Mouse (Mus musculus) central nervous system, embryonic 11.5 days (tissue): ENCODE results near the gene Babam1. TPM values are rescaled to one million over a fixed set of nuclear protein-coding genes. Genes with fewer than 3 reads are reported as not detected.

Experiments used
- polyA plus RNA-seq: library from polyadenylated mRNA; depleted of rRNA; stranded (reverse); fragments of >200 nt; gene quantifications from 2 replicates; pipeline ENCODE4 v1.2.3, GENCODE M21; 2012; rRNA removed

The Babam1 gene
- 128 and 175 TPM in 2 replicates for polyA plus RNA-seq

GRCm38 (mm10) chr8:71396639-71397305, at the start of gene Babam1:
Gene Babam1 (plus strand): TSS chr8:71396861.

GRCm38 (mm10) chr8:71366771-71367528, 29.7 kb upstream of the Babam1 start, which contains the start of gene Use1:
Gene Use1 (plus strand): TSS chr8:71366848.

GRCm38 (mm10) chr8:71371236-71371848, 25.3 kb upstream of the Babam1 start, which contains the start of gene Ocel1:
Gene Ocel1 (plus strand): TSS chr8:71371298.

GRCm38 (mm10) chr8:71381421-71381970, 15.2 kb upstream of the Babam1 start, which contains the start of gene Nr2f6:
Gene Nr2f6 (minus strand): TSS chr8:71381960.

GRCm38 (mm10) chr8:71395629-71396028, 1.0 kb upstream of the Babam1 start, which contains the start of gene Ushbp1:
Gene Ushbp1 (minus strand): TSS chr8:71395802.

GRCm38 (mm10) chr8:71405401-71406098, 8.9 kb downstream of the Babam1 start, which contains the start of gene Ankle1:
Gene Ankle1 (plus strand): TSS chr8:71406010.

Other genes starting within 250 kb of the Babam1 start
- 33.5 and 37.4 TPM in 2 replicates for gene Myo9b, start 124.1 kb upstream of the Babam1 start, polyA plus RNA-seq
- 40.0 and 52.5 TPM in 2 replicates for gene Haus8, start 123.9 kb upstream of the Babam1 start, polyA plus RNA-seq
- 132 and 143 TPM in 2 replicates for gene Use1, start 30.0 kb upstream of the Babam1 start, polyA plus RNA-seq
- 1.9 and 2.5 TPM in 2 replicates for gene Ocel1, start 25.6 kb upstream of the Babam1 start, polyA plus RNA-seq
- gene Nr2f6, start 14.9 kb upstream of the Babam1 start, polyA plus RNA-seq: 71.4 and 73.9 TPM in 2 replicates
- gene Ushbp1, start 1.1 kb upstream of the Babam1 start, polyA plus RNA-seq: 7.8 and 7.9 TPM in 2 replicates
- 46.1 and 53.5 TPM in 2 replicates for gene Ankle1, start 9.1 kb downstream of the Babam1 start, polyA plus RNA-seq
- 63.1 and 67.7 TPM in 2 replicates for gene Abhd8, start 66.8 kb downstream of the Babam1 start, polyA plus RNA-seq
- 82.2 and 83.9 TPM in 2 replicates for gene Mrpl34, start 68.1 kb downstream of the Babam1 start, polyA plus RNA-seq
- 70.7 and 98.5 TPM in 2 replicates for gene Dda1, start 72.3 kb downstream of the Babam1 start, polyA plus RNA-seq
- 64.5 and 107 TPM in 2 replicates for gene Ano8, start 89.1 kb downstream of the Babam1 start, polyA plus RNA-seq
- gene Gtpbp3, start 91.2 kb downstream of the Babam1 start, polyA plus RNA-seq: 30.7 and 37.4 TPM in 2 replicates
- gene Plvap, start 114.9 kb downstream of the Babam1 start, polyA plus RNA-seq: 29.5 and 39.7 TPM in 2 replicates
- 0.48 and 0.52 TPM in 2 replicates for gene Ccdc194, start 128.8 kb downstream of the Babam1 start, polyA plus RNA-seq
- 15.8 and 19.0 TPM in 2 replicates for gene Bst2, start 140.6 kb downstream of the Babam1 start, polyA plus RNA-seq
- 62.6 and 71.2 TPM in 2 replicates for gene Mvb12a, start 146.1 kb downstream of the Babam1 start, polyA plus RNA-seq
- 0.22 and 0.23 TPM in 2 replicates for gene Tmem221, start 162.0 kb downstream of the Babam1 start, polyA plus RNA-seq
- gene Nxnl1, start 169.7 kb downstream of the Babam1 start, polyA plus RNA-seq: not detected in 2 replicates
- 50.4 and 64.7 TPM in 2 replicates for gene Slc27a1, start 172.0 kb downstream of the Babam1 start, polyA plus RNA-seq
- gene Pgls, start 195.3 kb downstream of the Babam1 start, polyA plus RNA-seq: 126 and 164 TPM in 2 replicates
- 6.1 and 12.4 TPM in 2 replicates for gene Fam129c, start 200.8 kb downstream of the Babam1 start, polyA plus RNA-seq
- 65.9 and 99.7 TPM in 2 replicates for gene Colgalt1, start 214.1 kb downstream of the Babam1 start, polyA plus RNA-seq